8 mouse cellular contexts compared by ENCODE assay signal in genomic region chr11:58225655-58226054, GRCm38 (mm10). TPM values are rescaled to one million over a fixed set of nuclear protein-coding genes. Genes with fewer than 3 reads are reported as not detected.
DNase-seq lines count a peak whose midpoint lies in the region; ATAC-seq lines count a peak whose summit lies in the region.

No protein-coding gene starts in this region.

- H3K27ac ChIP-seq in hindbrain, embryonic 10.5 days: no peak overlapping the region
- H3K27ac ChIP-seq in hindbrain, embryonic 12.5 days: no peak overlapping the region
- H3K27ac ChIP-seq in intestine, embryonic 14.5 days (ENCODE audit: low read depth): peak overlapping the region; percentile 9; the same call in 1 of the 2 replicates

- no peak overlapping the region for H3K9ac ChIP-seq in hindbrain, embryonic 12.5 days
- no peak overlapping the region for H3K9ac ChIP-seq in intestine, embryonic 14.5 days (ENCODE audit: low read length)

- DNase-seq in hindbrain, embryonic 10.5 days (ENCODE audit: low spot score): peak; percentile 75
- peak; percentile 50 for DNase-seq in cerebellum, adult 11 months
- peak; percentile 81 for DNase-seq in gastrocnemius, adult 18-20 months (ENCODE audit: low spot score)
- peak; percentile 93 for DNase-seq in intestine, embryonic 14.5 days (ENCODE audit: low spot score)
- DNase-seq in left cerebral cortex, postnatal 10 days (ENCODE audit: extremely low spot score in 1 of 2, low spot score in 2 of 2): peak; percentile 31 to 64
- DNase-seq in mesoderm, embryonic 11.5 days (ENCODE audit: low read depth, low spot score): peak; percentile 85
- DNase-seq in spleen, postnatal 4 days (ENCODE audit: low spot score in 2 of 2): peak; percentile 60 to 87

- no peak for ATAC-seq in hindbrain, embryonic 12.5 days (ENCODE audit: low FRiP score)
- peak; percentile 80 for ATAC-seq in intestine, embryonic 14.5 days (replicated peaks; ENCODE audit: low FRiP score, low TSS enrichment, low read depth)

- H3K27me3 ChIP-seq in hindbrain, embryonic 10.5 days (ENCODE audit: insufficient read depth, poor library complexity, severe bottlenecking): no peaks in the 10 kb centered on the region
- no peaks in the 10 kb centered on the region for H3K27me3 ChIP-seq in hindbrain, embryonic 12.5 days
- H3K27me3 ChIP-seq in intestine, embryonic 14.5 days (replicated peaks; ENCODE audit: control insufficient read depth, insufficient read depth, low read length): no peaks in the 10 kb centered on the region

- WGBS in hindbrain, embryonic 10.5 days: 10% methylated on average over 5 of the region's 5 CpGs
- WGBS in hindbrain, embryonic 12.5 days: 3% methylated on average over 5 of the region's 5 CpGs
- WGBS in intestine, embryonic 14.5 days: 2% methylated on average over 5 of the region's 5 CpGs

- H3K36me3 ChIP-seq in hindbrain, embryonic 10.5 days: no peaks in the 10 kb centered on the region
- H3K36me3 ChIP-seq in hindbrain, embryonic 12.5 days: no peaks in the 10 kb centered on the region
- H3K36me3 ChIP-seq in intestine, embryonic 14.5 days (ENCODE audit: control insufficient read depth, insufficient read depth, low read length): no peaks in the 10 kb centered on the region

- intact Hi-C loops in left cerebral cortex, postnatal 10 days (cut with DNase I): loop anchor here (2.0 kb wide), 1 partner anchor 47 kb away; no protein-coding TSS in a partner anchor

- no peak overlapping the region for H3K4me2 ChIP-seq in hindbrain, embryonic 12.5 days (replicated peaks)
- H3K4me2 ChIP-seq in intestine, embryonic 14.5 days (ENCODE audit: low read length): no peak overlapping the region

- H3K4me3 ChIP-seq in hindbrain, embryonic 10.5 days: no peak overlapping the region
- H3K4me3 ChIP-seq in hindbrain, embryonic 12.5 days: no peak overlapping the region
- no peak overlapping the region for H3K4me3 ChIP-seq in intestine, embryonic 14.5 days (ENCODE audit: low read depth, low read length)

- H3K4me1 ChIP-seq in hindbrain, embryonic 10.5 days (replicated peaks): 0 out of 2 replicates have a peak, but pooled peaks cover 15% of the 10 kb centered on the region
- H3K4me1 ChIP-seq in hindbrain, embryonic 12.5 days: peaks cover 2% of the 10 kb centered on the region; the same call in 1 of the 2 replicates
- H3K4me1 ChIP-seq in intestine, embryonic 14.5 days (replicated peaks; ENCODE audit: control insufficient read depth, insufficient read depth, low read length): peaks cover 2% of the 10 kb centered on the region; the same call in 1 of the 2 replicates

- H3K9me3 ChIP-seq in hindbrain, embryonic 10.5 days: no peaks in the 10 kb centered on the region
- no peaks in the 10 kb centered on the region for H3K9me3 ChIP-seq in hindbrain, embryonic 12.5 days (replicated peaks)
- H3K9me3 ChIP-seq in intestine, embryonic 14.5 days (ENCODE audit: control insufficient read depth, low read length): no peaks in the 10 kb centered on the region

RNA-seq across cellular contexts. Expression of gene Irgm2, which starts 26.2 kb away (rescaled TPM):
- polyA plus RNA-seq in hindbrain, embryonic 10.5 days (2016; fragmentation: Nextera tagmentation; extraction: Ambion mirVana): 0.44 and 0.55 TPM in 2 replicates
- 0.87 and 0.96 TPM in 2 replicates for polyA plus RNA-seq in hindbrain, embryonic 12.5 days (2016; fragmentation: Nextera tagmentation; extraction: Ambion mirVana)
- 10 to 100 TPM in 1 of 2 experiments, 1 to 10 TPM in 1; 7.9 to 13.9 TPM for total RNA-seq in gastrocnemius, adult 18-20 months (2021)
- 6.2 and 8.9 TPM in 2 replicates for polyA plus RNA-seq in intestine, embryonic 14.5 days (2014; fragmentation: Nextera tagmentation; extraction: Ambion mirVana)
- total RNA-seq in left cerebral cortex, postnatal 10 days (2021): 1 to 10 TPM; 1.2 to 1.5 TPM

RNA-seq across cellular contexts. Expression of gene Igtp, which starts 26.3 kb away (rescaled TPM):
- 1.6 and 2.5 TPM in 2 replicates for polyA plus RNA-seq in hindbrain, embryonic 10.5 days (2016; fragmentation: Nextera tagmentation; extraction: Ambion mirVana)
- polyA plus RNA-seq in hindbrain, embryonic 12.5 days (2016; fragmentation: Nextera tagmentation; extraction: Ambion mirVana): 1.9 and 2.0 TPM in 2 replicates
- total RNA-seq in gastrocnemius, adult 18-20 months (2021): 10 to 100 TPM in 1 of 2 experiments, 1 to 10 TPM in 1; 6.7 to 13.8 TPM
- 6.6 and 7.3 TPM in 2 replicates for polyA plus RNA-seq in intestine, embryonic 14.5 days (2014; fragmentation: Nextera tagmentation; extraction: Ambion mirVana)
- 1 to 10 TPM; 1.1 to 1.9 TPM for total RNA-seq in left cerebral cortex, postnatal 10 days (2021)

RNA-seq across cellular contexts. Expression of gene 4930438A08Rik, which starts 48.9 kb away (rescaled TPM):
- polyA plus RNA-seq in hindbrain, embryonic 10.5 days (2016; fragmentation: Nextera tagmentation; extraction: Ambion mirVana): 0.12 and 0.14 TPM in 2 replicates
- polyA plus RNA-seq in hindbrain, embryonic 12.5 days (2016; fragmentation: Nextera tagmentation; extraction: Ambion mirVana): 0.17 TPM in 1 of 2 replicates, not detected in the other
- total RNA-seq in gastrocnemius, adult 18-20 months (2021): not detected
- polyA plus RNA-seq in intestine, embryonic 14.5 days (2014; fragmentation: Nextera tagmentation; extraction: Ambion mirVana): not detected in 2 replicates
- total RNA-seq in left cerebral cortex, postnatal 10 days (2021): not detected

RNA-seq across cellular contexts. Expression of gene Mrpl22, which starts 54.2 kb away (rescaled TPM):
- polyA plus RNA-seq in hindbrain, embryonic 10.5 days (2016; fragmentation: Nextera tagmentation; extraction: Ambion mirVana): 140 TPM in 2 replicates
- 98.3 and 102 TPM in 2 replicates for polyA plus RNA-seq in hindbrain, embryonic 12.5 days (2016; fragmentation: Nextera tagmentation; extraction: Ambion mirVana)
- 10 to 100 TPM; 44.2 to 47.3 TPM for total RNA-seq in gastrocnemius, adult 18-20 months (2021)
- 131 and 133 TPM in 2 replicates for polyA plus RNA-seq in intestine, embryonic 14.5 days (2014; fragmentation: Nextera tagmentation; extraction: Ambion mirVana)
- 10 to 100 TPM; 31.0 to 38.0 TPM for total RNA-seq in left cerebral cortex, postnatal 10 days (2021)

RNA-seq across cellular contexts. Expression of gene Gemin5, which starts 57.3 kb away (rescaled TPM):
- polyA plus RNA-seq in hindbrain, embryonic 10.5 days (2016; fragmentation: Nextera tagmentation; extraction: Ambion mirVana): 27.0 and 31.8 TPM in 2 replicates
- polyA plus RNA-seq in hindbrain, embryonic 12.5 days (2016; fragmentation: Nextera tagmentation; extraction: Ambion mirVana): 22.5 and 24.2 TPM in 2 replicates
- total RNA-seq in gastrocnemius, adult 18-20 months (2021): 1 to 10 TPM; 8.8 to 8.9 TPM
- 27.7 and 28.6 TPM in 2 replicates for polyA plus RNA-seq in intestine, embryonic 14.5 days (2014; fragmentation: Nextera tagmentation; extraction: Ambion mirVana)
- 10 to 100 TPM; 15.7 to 17.8 TPM for total RNA-seq in left cerebral cortex, postnatal 10 days (2021)
